Mouse (Mus musculus): ENCODE measurements at regions not wholly inside any gene's neighbourhood (a gene's known extent, or its start where the extent isn't known, plus 50 kb on each side); places are given as distances from the start of the nearest gene placed in this dataset.

- Histone ChIP-seq H3K27ac (ENCODE audit: insufficient read depth, low read depth, low read length) (no peak overlapping the region), H3K27me3 (replicated peaks; ENCODE audit: control insufficient read depth, insufficient read depth, low read length) (no peaks in the 10 kb centered on the region; the same call in 1 of the 2 replicates)
These were observed 416.5 kb upstream of the Cd180 start for GRCm38 (mm10) chr13:102276885-102277284.

GRCm38 (mm10) chr13:102280198-102280597, 413.2 kb upstream of the Cd180 start:
- H3K27me3 ChIP-seq (replicated peaks; ENCODE audit: control insufficient read depth, insufficient read depth, low read length), result no peaks in the 10 kb centered on the region; the same call in 1 of the 2 replicates
- no peaks in the 10 kb centered on the region for H3K4me1 ChIP-seq (ENCODE audit: control insufficient read depth, insufficient read depth, low read length)
- no peaks in the 10 kb centered on the region for H3K36me3 ChIP-seq (ENCODE audit: control insufficient read depth, insufficient read depth, low read length)
- 97% methylated on average over 3 of the region's 3 CpGs for WGBS
- DNase-seq, result no peak
- TF ChIP-seq POLR2A (IDR thresholded peaks at IDR 0.05; ENCODE audit: low read depth, low read length) (no peak), CTCF (conservative IDR thresholded peaks at IDR 0.05; ENCODE audit: insufficient read depth, insufficient read length, low read depth, low read length) (no peak)
- no peak overlapping the region for H3K4me3 ChIP-seq (ENCODE audit: insufficient read depth, low read depth, low read length)
- H3K27ac ChIP-seq (ENCODE audit: insufficient read depth, low read depth, low read length), result no peak overlapping the region

More at GRCm38 (mm10) chr13:102276885-102277284, 416.5 kb upstream of the Cd180 start:
- TF ChIP-seq CTCF (conservative IDR thresholded peaks at IDR 0.05; ENCODE audit: insufficient read depth, insufficient read length, low read depth, low read length), result no peak
- TF ChIP-seq POLR2A (IDR thresholded peaks at IDR 0.05; ENCODE audit: low read depth, low read length), result no peak
- Histone ChIP-seq H3K36me3 (ENCODE audit: control insufficient read depth, insufficient read depth, low read length) (no peaks in the 10 kb centered on the region), H3K4me1 (ENCODE audit: control insufficient read depth, insufficient read depth, low read length) (no peaks in the 10 kb centered on the region), H3K4me3 (ENCODE audit: insufficient read depth, low read depth, low read length) (no peak overlapping the region)
- no peak for DNase-seq

- TF ChIP-seq CTCF (conservative IDR thresholded peaks at IDR 0.05; ENCODE audit: insufficient read depth, insufficient read length, low read depth, low read length), result no peak
- Histone ChIP-seq H3K4me3 (ENCODE audit: insufficient read depth, low read depth, low read length) (no peak overlapping the region), H3K36me3 (ENCODE audit: control insufficient read depth, insufficient read depth, low read length) (no peaks in the 10 kb centered on the region), H3K27ac (ENCODE audit: insufficient read depth, low read depth, low read length) (no peak overlapping the region), H3K4me1 (ENCODE audit: control insufficient read depth, insufficient read depth, low read length) (no peaks in the 10 kb centered on the region), H3K27me3 (replicated peaks; ENCODE audit: control insufficient read depth, insufficient read depth, low read length) (no peaks in the 10 kb centered on the region)
- 91% methylated on average over 2 of the region's 2 CpGs for WGBS
- DNase-seq, result no peak
These were observed 398.9 kb upstream of the Cd180 start for GRCm38 (mm10) chr13:102294451-102294850.

- TF ChIP-seq POLR2A (IDR thresholded peaks at IDR 0.05; ENCODE audit: low read depth, low read length) (no peak), CTCF (conservative IDR thresholded peaks at IDR 0.05; ENCODE audit: insufficient read depth, insufficient read length, low read depth, low read length) (no peak)
- Histone ChIP-seq H3K27ac (ENCODE audit: insufficient read depth, low read depth, low read length) (no peak overlapping the region), H3K4me3 (ENCODE audit: insufficient read depth, low read depth, low read length) (no peak overlapping the region), H3K27me3 (replicated peaks; ENCODE audit: control insufficient read depth, insufficient read depth, low read length) (no peaks in the 10 kb centered on the region), H3K36me3 (ENCODE audit: control insufficient read depth, insufficient read depth, low read length) (no peaks in the 10 kb centered on the region), H3K4me1 (ENCODE audit: control insufficient read depth, insufficient read depth, low read length) (no peaks in the 10 kb centered on the region)
- WGBS, result 87% methylated on average over 11 of the region's 11 CpGs
- no peak for DNase-seq
These were observed 398.3 kb upstream of the Cd180 start for GRCm38 (mm10) chr13:102295079-102295478.

GRCm38 (mm10) chr13:102307983-102308382, 385.4 kb upstream of the Cd180 start:
- H3K27ac ChIP-seq (ENCODE audit: insufficient read depth, low read depth, low read length), result no peak overlapping the region
- H3K27me3 ChIP-seq (replicated peaks; ENCODE audit: control insufficient read depth, insufficient read depth, low read length), result no peaks in the 10 kb centered on the region
- no peak for TF ChIP-seq CTCF (conservative IDR thresholded peaks at IDR 0.05; ENCODE audit: insufficient read depth, insufficient read length, low read depth, low read length)
- no peak overlapping the region for H3K4me3 ChIP-seq (ENCODE audit: insufficient read depth, low read depth, low read length)
- DNase-seq, result no peak
- no peaks in the 10 kb centered on the region for H3K36me3 ChIP-seq (ENCODE audit: control insufficient read depth, insufficient read depth, low read length)
- 77% methylated on average over 2 of the region's 2 CpGs for WGBS
- H3K4me1 ChIP-seq (ENCODE audit: control insufficient read depth, insufficient read depth, low read length), result no peaks in the 10 kb centered on the region

- H3K4me1 ChIP-seq (ENCODE audit: control insufficient read depth, insufficient read depth, low read length), result no peaks in the 10 kb centered on the region
- no peak overlapping the region for H3K27ac ChIP-seq (ENCODE audit: insufficient read depth, low read depth, low read length)
- no peaks in the 10 kb centered on the region for H3K36me3 ChIP-seq (ENCODE audit: control insufficient read depth, insufficient read depth, low read length)
- TF ChIP-seq POLR2A (IDR thresholded peaks at IDR 0.05; ENCODE audit: low read depth, low read length), result no peak
- no peak for TF ChIP-seq CTCF (conservative IDR thresholded peaks at IDR 0.05; ENCODE audit: insufficient read depth, insufficient read length, low read depth, low read length)
- no peak overlapping the region for H3K4me3 ChIP-seq (ENCODE audit: insufficient read depth, low read depth, low read length)
- peak; percentile 3 for DNase-seq
- 61% methylated on average over 3 of the region's 3 CpGs for WGBS
- no peaks in the 10 kb centered on the region for H3K27me3 ChIP-seq (replicated peaks; ENCODE audit: control insufficient read depth, insufficient read depth, low read length)
These were observed 381.3 kb upstream of the Cd180 start for GRCm38 (mm10) chr13:102312096-102312495.

GRCm38 (mm10) chr13:102315921-102316692, 377.3 kb upstream of the Cd180 start:
- TF ChIP-seq POLR2A (IDR thresholded peaks at IDR 0.05; ENCODE audit: low read depth, low read length) (no peak), CTCF (conservative IDR thresholded peaks at IDR 0.05; ENCODE audit: insufficient read depth, insufficient read length, low read depth, low read length) (no peak)
- Histone ChIP-seq H3K4me1 (ENCODE audit: control insufficient read depth, insufficient read depth, low read length) (no peaks in the 10 kb centered on the region), H3K4me3 (ENCODE audit: insufficient read depth, low read depth, low read length) (no peak overlapping the region), H3K27me3 (replicated peaks; ENCODE audit: control insufficient read depth, insufficient read depth, low read length) (no peaks in the 10 kb centered on the region), H3K27ac (ENCODE audit: insufficient read depth, low read depth, low read length) (no peak overlapping the region), H3K36me3 (ENCODE audit: control insufficient read depth, insufficient read depth, low read length) (no peaks in the 10 kb centered on the region)
- DNase-seq, result peak; percentile 3
- 85% methylated on average over 3 of the region's 3 CpGs for WGBS
